Mouse (Mus musculus) liver, embryonic 14.5 days (tissue): ENCODE measurements around the gene Rbms1. TPM values are rescaled to one million over a fixed set of nuclear protein-coding genes. Genes with fewer than 3 reads are reported as not detected.

ENCODE experiments used
- ATAC-seq: fragments of 200-750 bp; cut with Nextera tagmentation; 2 replicates; pipeline ENCODE4 v1.8.0; 2017; ENCODE audit warnings: moderate number of reproducible peaks, mild to moderate bottlenecking, moderate library complexity; ENCODE audit not compliant: insufficient read depth
- DNase-seq, 3 experiments: peaks; one replicate each; pipeline ENCODE4 v3.0.0-alpha.2; 2012 to 2013; ENCODE audit warnings: low read depth in 3 of 3, low spot score in 3 of 3
- H3K27ac ChIP-seq: fragments of 300-500 bp; sonication (generic); 2 replicates; pipeline ENCODE4 v1.5.1; 2014; ENCODE audit warnings: moderate library complexity, mild to moderate bottlenecking, control low read depth, inconsistent platforms
- H3K27me3 ChIP-seq: fragments of 300-500 bp; sonication (generic); 2 replicates; pipeline ENCODE4 v1.6.1; 2014; ENCODE audit warnings: mild to moderate bottlenecking, low read length, moderate library complexity; ENCODE audit not compliant: control insufficient read depth, insufficient read depth
- H3K36me3 ChIP-seq: fragments of 300-500 bp; sonication (generic); replicated peaks from 2 replicates; pipeline ENCODE4 v1.6.1; 2014; ENCODE audit warnings: low read depth; ENCODE audit not compliant: control insufficient read depth, insufficient read depth
- H3K4me1 ChIP-seq, 2 experiments: fragments of 200-500 bp in 1 of 2; fragments of 300-500 bp in 1 of 2; sonication (generic) in 1 of 2; replicated peaks; 2 replicates each; pipeline ENCODE4 v1.6.1; 2012 to 2014; ENCODE audit warnings: antibody characterized with exemption in 1 of 2, inconsistent platforms in 1 of 2, low read length in 1 of 2; ENCODE audit not compliant: control insufficient read depth in 2 of 2, insufficient read depth in 2 of 2
- H3K4me2 ChIP-seq: fragments of 300-500 bp; sonication (generic); 2 replicates; pipeline ENCODE4 v1.6.1; 2014; ENCODE audit warnings: low read depth, mild to moderate bottlenecking, control low read depth, moderate library complexity
- H3K4me3 ChIP-seq, 2 experiments: fragments of 200-500 bp in 1 of 2; fragments of 300-500 bp in 1 of 2; sonication (generic) in 1 of 2; 2 replicates each; pipeline ENCODE4 v1.5.1; 2012 to 2014; ENCODE audit warnings: low read depth in 2 of 2, low read length in 2 of 2, mild to moderate bottlenecking in 2 of 2, control low read depth in 1 of 2, inconsistent platforms in 1 of 2, moderate library complexity in 1 of 2; ENCODE audit not compliant: insufficient read depth in 1 of 2
- H3K9ac ChIP-seq: fragments of 300-500 bp; sonication (generic); replicated peaks from 2 replicates; pipeline ENCODE4 v1.6.1; 2014; ENCODE audit warnings: mild to moderate bottlenecking, control low read depth, moderate library complexity
- H3K9me3 ChIP-seq: fragments of 300-500 bp; sonication (generic); 2 replicates; pipeline ENCODE4 v1.6.1; 2016; ENCODE audit warnings: low read length, mixed read lengths; ENCODE audit not compliant: control insufficient read depth
- CTCF ChIP-seq: IDR thresholded peaks from 2 replicates; pipeline ENCODE4 v1.5.1; 2016; ENCODE audit warnings: antibody characterized with exemption, low read depth, control low read depth
- EP300 ChIP-seq: IDR thresholded peaks from 2 replicates; pipeline ENCODE4 v1.6.1; 2016; ENCODE audit warnings: antibody characterized with exemption, low read depth
- WGBS: fragments of 180-500 bp; shearing (Covaris S2); extraction: QIAGEN DNeasy Blood & Tissue Kit; methylation state at CpG from one replicate; pipeline ENCODE4 v1.1.7; 2014; ENCODE audit not compliant: insufficient replicate concordance; 5-methylcytosine and 5-hydroxymethylcytosine counted together
- polyA plus RNA-seq, 2 experiments: library from polyadenylated mRNA; depleted of rRNA in 1 of 2; stranded (reverse) in 1 of 2; unstranded in 1 of 2; fragments of >200 nt; fragmentation: Nextera tagmentation in 1 of 2; extraction: Ambion mirVana in 1 of 2; gene quantifications; 2 replicates each; pipeline versions ENCODE4 v1.2.1 to v1.2.3; 2012 to 2014

Gene Rbms1
- polyA plus RNA-seq, 2 experiments, result 16.8 to 31.8 TPM

- no peak overlapping the region for H3K4me3 ChIP-seq
- no peak for ATAC-seq
- H3K27ac ChIP-seq, result no peak overlapping the region
- no peaks in the 10 kb centered on the region for H3K9me3 ChIP-seq
- H3K27me3 ChIP-seq, result no peaks in the 10 kb centered on the region
- WGBS, result 83% methylated on average over 17 of the region's 17 CpGs
- H3K36me3 ChIP-seq, result no peaks in the 10 kb centered on the region
- H3K4me1 ChIP-seq, result peaks cover 0 to 5% of the 10 kb centered on the region in 2 experiments; a peak in 2 of 4 replicates
- H3K9ac ChIP-seq, result no peak overlapping the region
- no peak for DNase-seq
- no peak for TF ChIP-seq CTCF
- no peak overlapping the region for H3K4me2 ChIP-seq
Measured at GRCm38 (mm10) chr2:60798767-60799529, 164.0 kb downstream of the Rbms1 start.

DNA sequence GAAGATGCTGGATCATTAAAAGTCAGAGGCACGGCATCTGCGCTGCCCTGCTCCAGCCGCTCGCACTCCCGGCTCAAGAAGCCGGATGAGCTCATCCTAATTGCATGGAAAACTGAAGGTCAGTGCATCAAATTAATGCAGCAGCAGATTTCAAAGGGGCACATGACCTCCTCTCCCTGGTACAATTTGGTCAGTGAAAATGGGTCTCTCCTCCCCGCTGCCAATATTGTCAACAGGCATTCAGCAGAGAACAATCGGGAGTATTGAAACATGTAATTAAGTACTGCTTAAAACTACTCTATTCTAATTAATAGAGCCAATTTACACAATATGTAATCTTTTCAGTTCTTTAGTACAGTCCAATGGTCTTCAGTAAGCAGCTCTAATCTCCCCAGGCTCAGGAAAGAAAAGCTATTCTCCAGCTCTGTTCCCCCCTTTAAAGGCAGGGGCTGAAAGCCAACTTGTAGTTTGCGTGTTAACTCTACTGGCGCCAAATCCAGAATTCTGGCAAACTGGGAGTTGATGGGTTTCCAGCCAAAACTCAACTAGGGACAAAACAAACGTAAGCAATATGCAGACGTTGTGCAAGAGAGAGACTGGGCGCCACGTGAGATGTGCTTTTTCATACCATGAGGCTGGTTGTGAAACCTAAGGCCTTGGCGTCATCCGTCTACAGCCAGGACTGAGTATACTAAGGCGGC lies 165.9 kb downstream of the Rbms1 start:
- no peak overlapping the region for H3K9ac ChIP-seq
- H3K9me3 ChIP-seq, result no peaks in the 10 kb centered on the region
- TF ChIP-seq CTCF (no peak), EP300 (no peak)
- DNase-seq (peak in 2 of 3 experiments; percentile 13 to 19), ATAC-seq (0 out of 2 replicates have a peak, but pooled peaks have one; percentile 57)
- WGBS, result 84% methylated on average over 17 of the region's 17 CpGs
- H3K27ac ChIP-seq, result no peak overlapping the region
- no peak overlapping the region for H3K4me2 ChIP-seq
- H3K4me1 ChIP-seq, result peaks cover 0 to 2% of the 10 kb centered on the region in 2 experiments; a peak in 1 of 4 replicates
- H3K27me3 ChIP-seq, result no peaks in the 10 kb centered on the region
- no peak overlapping the region for H3K4me3 ChIP-seq
- H3K36me3 ChIP-seq, result no peaks in the 10 kb centered on the region

DNA sequence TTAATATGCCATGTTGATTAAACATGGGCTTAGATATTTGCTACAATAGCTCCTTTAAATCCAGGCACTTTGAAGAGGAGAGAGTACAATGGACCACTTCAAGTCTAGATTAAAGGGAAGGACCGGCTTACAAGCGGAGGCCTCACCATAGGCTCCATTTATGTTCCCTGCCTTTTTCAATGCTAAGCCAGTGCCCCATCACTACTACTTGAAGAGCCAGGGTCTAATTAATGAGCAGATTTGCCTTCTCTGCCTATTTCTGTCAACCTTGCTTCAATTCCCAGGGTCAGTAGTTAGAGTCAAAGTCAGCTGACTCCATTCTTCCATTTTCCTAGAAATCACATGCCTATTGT lies 166.4 kb downstream of the Rbms1 start:
- no peak overlapping the region for H3K27ac ChIP-seq
- no peaks in the 10 kb centered on the region for H3K36me3 ChIP-seq
- H3K4me3 ChIP-seq, result no peak overlapping the region
- no peaks in the 10 kb centered on the region for H3K27me3 ChIP-seq
- DNase-seq (no peak), ATAC-seq (no peak)
- H3K4me2 ChIP-seq, result no peak overlapping the region
- no peaks in the 10 kb centered on the region for H3K9me3 ChIP-seq
- H3K9ac ChIP-seq, result no peak overlapping the region
- H3K4me1 ChIP-seq, result peaks cover 0 to 2% of the 10 kb centered on the region in 2 experiments; a peak in 1 of 4 replicates
- WGBS, result 89% methylated on average over 2 of the region's 2 CpGs
- TF ChIP-seq EP300 (no peak), CTCF (no peak)

DNA sequence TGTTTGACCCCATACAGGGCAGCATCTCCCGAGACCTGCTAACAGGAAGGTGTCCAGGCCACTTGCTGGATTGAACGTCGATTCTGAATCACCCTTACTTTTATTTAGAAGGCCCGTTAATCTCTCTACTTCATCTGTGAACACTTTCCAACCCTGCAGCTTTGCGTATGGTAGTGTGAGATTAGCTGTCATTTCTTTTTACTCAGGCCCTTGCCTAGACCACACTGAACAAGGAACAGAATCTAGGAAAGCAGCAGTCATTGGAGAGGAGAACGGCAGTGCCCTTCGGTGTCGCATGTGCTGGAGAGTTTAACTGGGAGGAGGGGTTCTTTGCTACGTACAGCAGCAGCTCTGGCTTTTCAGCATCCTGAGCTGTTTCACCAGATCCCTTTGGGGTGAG lies 167.1 kb downstream of the Rbms1 start:
- no peak overlapping the region for H3K9ac ChIP-seq
- peaks cover 0 to 2% of the 10 kb centered on the region in 2 experiments; a peak in 1 of 4 replicates for H3K4me1 ChIP-seq
- DNase-seq, result no peak
- TF ChIP-seq CTCF (no peak), EP300 (no peak)
- H3K36me3 ChIP-seq, result no peaks in the 10 kb centered on the region
- ATAC-seq, result no peak
- no peak overlapping the region for H3K4me2 ChIP-seq
- H3K4me3 ChIP-seq, result no peak overlapping the region
- no peaks in the 10 kb centered on the region for H3K9me3 ChIP-seq
- WGBS, result 58% methylated on average over 9 of the region's 9 CpGs
- no peak overlapping the region for H3K27ac ChIP-seq
- no peaks in the 10 kb centered on the region for H3K27me3 ChIP-seq

- TF ChIP-seq CTCF, result no peak
- no peak for TF ChIP-seq EP300
- Histone ChIP-seq H3K27ac (no peak overlapping the region), H3K9me3 (no peaks in the 10 kb centered on the region), H3K9ac (no peak overlapping the region), H3K4me1 (no peaks in the 10 kb centered on the region), H3K36me3 (no peaks in the 10 kb centered on the region), H3K27me3 (no peaks in the 10 kb centered on the region), H3K4me2 (no peak overlapping the region), H3K4me3 (no peak overlapping the region)
- WGBS, result 69% methylated on average over 4 of the region's 4 CpGs
- DNase-seq (no peak), ATAC-seq (no peak)
Measured at GRCm38 (mm10) chr2:60792506-60792905, 170.5 kb downstream of the Rbms1 start.
